Mouse (Mus musculus) CD8-positive naive resting alpha-beta T cell, adult 57 days (primary cell): ENCODE results near the gene Per2. TPM values are rescaled to one million over a fixed set of nuclear protein-coding genes. Genes with fewer than 3 reads are reported as not detected.

Experiments used
- total RNA-seq: library from RNA; stranded (reverse); gene quantifications from one replicate; pipeline ENCODE4 v1.2.4, GENCODE M21; 2023

Per2 gene
- total RNA-seq = 7.5 TPM

GRCm38 (mm10) chr1:91459059-91459809 lies at the start of gene Per2:
TSS of gene Per2 (minus strand) at chr1:91459324.

GRCm38 (mm10) chr1:91494457-91495140 lies 35.5 kb upstream of the Per2 start, which contains the start of gene Traf3ip1:
TSS of gene Traf3ip1 (plus strand) at chr1:91494647.

GRCm38 (mm10) chr1:91413898-91414594 lies 45.1 kb downstream of the Per2 start, which contains the start of gene Hes6:
TSS of gene Hes6 (minus strand) at chr1:91414038.

GRCm38 (mm10) chr1:91398260-91399062 lies 60.7 kb downstream of the Per2 start, which contains the start of gene Ilkap:
TSS of gene Ilkap (minus strand) at chr1:91398815.

GRCm38 (mm10) chr1:91366215-91367108 lies 92.7 kb downstream of the Per2 start, which contains the start of gene Erfe:
TSS of gene Erfe (plus strand) at chr1:91366430.

Other genes with a start within 250 kb of the Per2 start
- gene Ube2f, start 209.0 kb downstream of the Per2 start, total RNA-seq = 60.5 TPM
- 18.6 TPM for gene Scly, start 161.0 kb downstream of the Per2 start, total RNA-seq
- gene Espnl, start 137.2 kb downstream of the Per2 start, total RNA-seq = not detected
- not detected for gene Klhl30, start 108.3 kb downstream of the Per2 start, total RNA-seq
- gene Erfe, start 92.9 kb downstream of the Per2 start, total RNA-seq = not detected
- 117 TPM for gene Ilkap, start 60.5 kb downstream of the Per2 start, total RNA-seq
- gene Hes6, start 45.3 kb downstream of the Per2 start, total RNA-seq = 26.7 TPM
- gene Traf3ip1, start 35.3 kb upstream of the Per2 start, total RNA-seq = 4.7 TPM
- 9.6 TPM for gene Asb1, start 81.2 kb upstream of the Per2 start, total RNA-seq